Mouse (Mus musculus): ENCODE data around the gene Ahcyl1.
"Not testable (repeated sequence)": the region's sequence is repeated elsewhere in the genome, so short reads cannot be mapped to it uniquely, and the experiment has no call there.

The Ahcyl1 gene

DNA sequence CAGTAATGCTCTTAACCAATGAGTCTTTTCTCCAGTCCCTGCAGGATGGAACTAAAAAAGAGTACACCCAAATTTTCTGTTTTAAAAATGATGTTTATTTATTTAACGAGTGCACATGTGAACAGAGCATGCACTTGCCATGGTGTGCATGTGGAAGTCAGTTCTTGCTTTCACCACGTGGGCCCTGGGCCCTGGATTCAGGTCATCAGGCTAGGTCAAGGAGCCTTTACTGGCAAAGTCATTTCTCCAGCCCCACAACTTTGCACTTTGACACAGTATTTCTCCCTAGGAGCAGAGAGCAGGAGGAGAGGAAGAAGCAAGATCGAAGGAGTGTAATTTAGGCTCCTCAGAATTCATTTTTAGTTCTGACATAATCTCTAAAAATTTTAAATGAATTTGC lies 41.5 kb downstream of the Ahcyl1 start:
- no peak for DNase-seq

DNA sequence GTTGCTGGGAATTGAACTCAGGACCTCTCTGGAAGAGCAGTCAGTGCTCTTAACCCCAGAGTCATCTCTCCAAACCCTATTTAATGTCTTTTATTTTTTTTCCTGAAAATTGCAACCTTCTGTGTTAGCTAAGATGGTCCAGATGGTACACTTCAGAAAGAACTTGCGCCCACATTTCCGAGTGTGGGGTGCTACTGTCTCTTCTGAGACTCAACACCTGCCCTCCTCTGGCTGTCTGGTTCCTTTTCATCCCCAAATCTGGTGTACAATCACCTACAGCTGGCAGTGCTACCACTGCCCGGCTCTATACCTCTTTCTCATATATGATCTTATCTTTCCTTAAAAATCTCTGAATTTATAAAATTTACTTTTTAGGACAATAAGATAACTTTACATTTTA lies 43.4 kb downstream of the Ahcyl1 start:
- DNase-seq, result no peak

DNA sequence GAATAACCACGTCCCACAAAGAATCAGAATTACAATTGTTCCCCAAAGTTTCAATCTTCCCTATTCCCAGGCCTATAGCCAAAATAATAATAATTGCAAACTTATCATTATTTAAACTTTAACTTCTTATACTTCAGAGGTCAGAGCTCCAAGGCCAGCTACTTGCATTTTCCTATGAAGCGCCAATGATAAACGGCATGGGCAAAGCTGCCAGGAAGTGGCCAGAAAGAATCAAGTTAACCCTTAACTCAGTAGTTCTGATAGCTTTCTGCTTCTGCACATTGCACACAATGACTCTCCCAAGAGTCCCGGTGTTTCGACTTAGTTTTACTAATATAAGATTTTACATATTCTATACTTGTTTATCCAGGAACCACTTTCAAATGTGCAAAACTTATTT lies 46.1 kb downstream of the Ahcyl1 start:
- DNase-seq, result not testable (repeated sequence)

DNA sequence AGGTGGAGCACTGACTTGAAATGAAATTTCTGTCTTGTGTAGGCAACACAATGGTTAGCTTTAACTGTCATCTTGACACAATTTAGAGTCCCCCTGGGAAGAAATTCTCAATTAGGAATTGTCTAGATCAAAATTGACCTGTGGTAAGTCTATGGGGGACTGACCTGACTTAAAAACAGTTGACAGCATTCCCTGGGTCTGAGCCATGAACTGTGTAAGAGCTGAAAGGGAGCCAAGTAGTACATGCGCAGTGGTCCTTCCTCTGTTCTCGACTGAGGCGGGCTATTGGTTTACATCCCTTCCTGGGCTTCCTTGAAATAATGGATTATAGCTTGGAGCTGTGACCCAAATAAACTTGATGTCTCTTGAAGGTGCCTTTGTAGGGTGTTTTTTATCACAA lies 49.4 kb downstream of the Ahcyl1 start:
- DNase-seq, result no peak

DNA sequence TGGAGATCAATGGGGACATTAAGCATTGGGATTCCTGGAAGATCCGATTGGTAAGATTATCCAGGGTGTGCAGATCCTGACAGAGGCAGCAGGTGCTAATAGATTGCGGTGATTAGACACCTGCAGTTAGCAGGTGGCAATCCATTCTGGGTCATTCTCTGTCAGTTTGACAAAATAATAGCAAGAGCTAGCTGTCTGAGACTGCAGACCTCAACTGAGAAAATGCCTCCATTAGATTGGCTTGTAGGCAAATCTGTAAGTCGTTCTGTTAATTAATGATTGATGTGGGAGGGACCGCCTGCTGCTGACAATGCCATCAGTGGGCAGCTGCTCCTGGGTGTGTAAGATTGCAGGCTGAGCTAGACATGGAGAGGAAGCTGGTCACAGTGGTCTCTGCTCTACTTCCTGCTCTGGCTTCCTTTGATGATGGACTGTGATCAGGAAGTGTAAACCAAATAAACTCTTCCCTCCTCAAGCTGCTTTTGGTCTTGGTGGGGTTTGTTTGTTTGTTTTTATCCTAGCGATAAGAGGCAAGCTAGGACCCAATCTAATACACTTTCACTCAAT lies 58.7 kb downstream of the Ahcyl1 start:
- DNase-seq, result no peak

DNA sequence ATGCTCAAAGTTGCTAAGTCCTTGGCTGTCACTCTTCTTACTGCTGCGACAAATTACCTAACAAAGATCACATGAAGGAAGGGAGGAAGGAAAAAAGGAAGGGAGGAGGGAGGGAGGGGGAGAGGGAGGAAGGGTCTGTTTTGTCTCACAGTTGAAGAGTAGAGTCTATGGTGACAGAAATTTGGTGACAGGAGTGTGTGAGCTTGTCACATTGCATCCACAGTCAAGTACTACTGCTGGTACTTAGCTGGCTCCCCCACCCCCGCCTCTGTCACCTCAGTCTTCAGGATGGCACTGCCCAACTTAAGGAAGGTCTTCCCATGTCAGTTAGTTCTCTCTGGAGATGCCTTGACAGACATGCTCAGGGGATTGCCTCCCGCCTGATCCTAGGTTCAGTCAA lies 60.1 kb downstream of the Ahcyl1 start:
- DNase-seq, result no peak

DNA sequence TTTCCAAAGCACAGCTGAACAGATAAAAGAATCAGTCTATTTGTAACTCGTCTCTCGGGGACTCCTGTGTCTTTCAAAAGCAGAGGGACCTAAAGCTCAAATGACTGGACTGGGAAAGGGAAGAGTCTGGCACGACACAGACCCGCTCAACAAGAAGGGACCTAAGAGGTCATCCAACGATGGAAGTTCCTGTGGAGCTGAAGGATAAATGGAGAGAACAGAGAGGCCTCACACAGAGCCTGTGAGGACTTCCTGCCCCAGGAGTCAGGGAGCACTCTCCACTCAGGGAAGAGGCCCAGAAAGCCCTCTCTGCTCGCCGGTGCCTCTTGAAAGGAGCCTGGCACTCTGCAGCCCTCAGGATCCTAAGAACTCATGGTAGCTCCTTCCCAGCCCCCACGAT lies 60.5 kb downstream of the Ahcyl1 start:
- DNase-seq, result no peak

DNA sequence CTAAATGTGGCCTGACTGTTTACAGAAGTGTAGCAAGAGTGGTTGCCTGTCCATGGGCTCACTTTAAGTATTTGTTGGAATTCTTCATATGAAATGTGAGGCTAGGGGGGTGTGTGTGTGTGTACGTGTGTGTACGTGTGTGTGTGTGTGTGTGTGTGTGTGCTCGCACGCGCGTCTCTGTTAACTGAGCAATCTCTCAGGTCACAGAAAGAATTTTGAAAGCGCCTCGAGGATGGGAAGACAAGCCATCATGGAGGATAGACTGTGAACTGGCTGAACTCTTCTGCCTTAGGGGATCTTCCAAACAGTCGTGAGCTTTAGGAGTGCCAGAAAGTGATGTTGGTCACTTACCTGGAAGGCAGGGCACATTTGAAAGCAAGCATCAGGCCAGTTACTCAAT lies 62.5 kb downstream of the Ahcyl1 start:
- DNase-seq, result no peak

DNA sequence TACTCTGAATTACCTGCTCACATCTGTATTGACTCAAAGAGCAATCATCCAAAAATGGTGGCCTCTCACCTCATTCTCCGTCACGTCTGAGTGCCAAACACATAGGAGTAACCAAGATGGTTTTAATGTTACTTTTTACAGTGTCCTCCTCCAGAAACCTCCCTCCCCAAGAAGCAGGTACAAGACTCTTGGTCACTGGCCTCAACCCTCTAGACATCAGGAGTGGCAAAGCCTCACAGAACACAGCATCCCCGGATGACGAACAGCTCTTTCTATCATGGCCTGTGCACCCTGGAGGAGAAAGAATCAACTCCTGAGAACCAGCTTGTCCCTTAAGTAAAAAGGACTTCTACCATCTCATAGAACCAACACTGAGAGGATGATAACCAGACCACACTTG lies 63.6 kb downstream of the Ahcyl1 start:
- no peak for DNase-seq

DNA sequence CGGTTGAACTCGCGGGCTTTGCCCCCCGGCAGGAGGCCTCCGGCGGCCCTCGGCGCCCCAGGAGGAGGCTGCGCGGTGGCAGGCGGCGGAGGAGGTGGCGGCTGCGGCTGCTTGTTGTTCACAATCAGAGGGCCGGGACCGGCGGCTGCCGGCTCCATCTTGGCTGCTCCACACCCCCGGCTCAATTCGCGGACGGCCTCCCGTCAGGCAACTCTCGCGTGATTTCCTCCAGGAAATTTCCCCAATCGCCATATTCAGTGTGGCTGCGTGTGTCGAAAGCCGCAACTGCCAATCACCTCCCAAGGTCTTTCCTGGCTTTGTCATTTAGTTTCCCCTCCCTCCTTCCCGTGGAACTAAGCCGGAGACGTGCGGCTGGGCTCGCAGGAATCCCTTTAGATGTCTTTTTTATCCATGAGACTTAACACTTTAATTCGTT lies 64.8 kb downstream of the Ahcyl1 start, which contains the start of gene Strip1:
TSS of gene Strip1 (minus strand) at position 172 of the 436 bp plus-strand sequence.
- peak; percentile 78 to 86 for DNase-seq

DNA sequence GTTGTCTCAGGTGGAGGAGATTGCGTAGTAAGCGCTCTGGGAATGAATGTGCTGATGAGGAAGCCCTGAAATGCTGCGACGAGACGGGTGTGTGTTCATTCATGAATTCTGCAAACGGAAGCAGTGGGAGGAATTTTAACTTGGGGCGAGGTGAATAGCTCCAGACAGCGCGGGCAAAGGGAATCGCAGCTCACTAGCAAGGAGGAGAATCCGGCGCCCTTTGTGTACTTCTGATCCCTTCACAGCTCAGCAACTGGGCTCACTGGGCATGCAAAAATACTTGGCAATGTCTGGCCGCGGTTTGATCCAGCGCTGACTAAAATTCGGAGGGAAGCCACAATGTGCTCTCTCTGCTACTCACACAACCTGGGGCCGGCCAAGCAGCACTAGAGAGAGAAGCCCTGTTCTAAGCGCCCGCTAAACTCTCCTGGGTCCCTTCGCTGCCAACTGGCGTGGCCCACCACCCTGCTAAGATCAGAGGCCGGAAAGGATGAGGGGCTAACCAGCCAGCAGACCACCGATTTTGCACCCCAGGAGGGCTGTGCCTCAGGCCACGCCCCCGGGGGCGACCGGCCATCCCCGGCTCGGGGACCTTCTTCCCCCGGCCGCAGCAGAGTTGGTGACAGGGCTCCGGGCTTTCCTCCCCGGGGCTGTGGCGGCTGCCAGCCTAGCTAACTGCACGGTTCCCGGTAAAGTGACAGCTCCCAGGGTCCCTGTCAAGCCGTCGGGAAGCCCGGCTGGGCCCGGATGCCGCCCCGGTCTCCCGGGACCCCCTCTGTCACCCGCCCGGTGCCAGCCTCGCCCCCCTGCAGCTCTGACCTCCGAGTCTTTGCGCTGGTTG lies 65.5 kb downstream of the Ahcyl1 start, which contains the start of gene Gm10961:
TSS of gene Gm10961 (plus strand) at position 641 of the 841 bp plus-strand sequence.
- no peak for DNase-seq

DNA sequence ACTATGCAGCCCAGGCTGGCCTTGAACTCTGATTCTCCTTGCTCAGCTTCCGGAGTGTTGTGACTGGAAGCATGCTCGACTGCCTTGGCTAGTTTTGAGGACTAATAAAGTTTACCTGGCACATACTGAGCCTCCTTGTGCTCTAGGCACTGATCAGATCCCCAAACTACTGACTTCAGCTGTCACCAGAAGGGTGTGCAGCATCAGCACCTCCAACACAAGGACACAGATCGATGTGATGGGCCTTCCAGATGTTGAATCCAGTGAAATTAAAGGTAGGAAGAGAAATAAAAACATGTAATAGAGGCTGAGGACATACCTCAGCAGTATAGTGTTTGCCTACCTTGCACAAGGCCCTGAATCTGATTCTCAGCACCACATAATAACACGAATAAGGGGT lies 66.9 kb downstream of the Ahcyl1 start:
- DNase-seq, result no peak

DNA sequence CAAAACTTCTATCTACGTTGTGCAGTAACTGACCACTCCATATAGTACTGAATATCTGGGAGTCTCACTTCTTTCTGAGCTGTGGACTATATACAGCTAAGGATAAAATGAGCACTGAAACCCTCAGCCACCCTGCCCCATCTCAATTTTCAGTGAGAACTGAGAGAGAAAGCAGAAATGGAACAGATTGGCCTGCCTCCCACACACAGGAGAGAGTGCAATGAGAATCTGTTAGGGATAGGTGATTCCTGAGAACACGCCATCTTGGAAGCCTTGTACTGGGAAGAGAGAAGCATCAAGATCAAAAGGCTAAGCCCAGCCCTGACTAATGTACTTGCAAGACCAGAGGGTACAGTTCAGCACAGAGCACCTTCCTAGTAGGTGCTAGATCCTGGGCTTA lies 67.8 kb downstream of the Ahcyl1 start:
- no peak for DNase-seq

DNA sequence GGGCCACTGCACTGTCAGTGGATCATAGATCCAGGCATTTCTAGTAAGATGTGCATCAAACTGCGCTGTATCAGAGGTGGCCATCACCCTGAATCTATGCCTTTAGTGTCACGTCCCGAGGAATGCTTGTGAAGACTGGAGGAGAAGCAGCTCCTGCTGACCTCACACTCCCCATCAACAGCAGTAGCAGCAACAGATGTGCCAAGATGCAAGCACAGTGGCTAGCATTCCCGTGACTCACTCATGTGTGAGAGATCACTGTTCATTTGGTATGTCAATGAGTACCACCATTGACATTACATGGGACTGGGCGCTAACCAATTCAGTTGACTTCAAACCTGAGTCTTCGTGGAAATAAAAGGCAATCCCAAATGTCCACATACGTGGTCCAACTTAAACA lies 68.7 kb downstream of the Ahcyl1 start:
- DNase-seq, result no peak

DNA sequence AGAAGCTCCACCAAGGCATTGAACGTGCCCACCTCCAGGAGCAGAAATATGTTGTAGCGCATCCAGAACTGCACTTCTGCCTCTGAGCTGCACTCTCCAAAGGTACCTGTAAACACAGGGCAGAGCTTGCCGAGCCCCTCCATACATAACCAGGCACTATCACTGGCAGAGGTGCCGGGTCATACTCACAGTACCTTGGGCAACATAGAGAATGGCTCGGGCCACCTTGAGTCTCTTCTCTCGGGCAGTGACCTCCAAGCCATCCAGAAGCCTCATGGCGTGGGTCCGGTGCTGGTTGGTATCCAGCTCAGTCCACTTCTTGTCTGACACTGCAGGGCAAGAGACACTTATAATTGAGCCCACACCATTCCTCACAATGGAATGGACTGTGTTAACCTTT lies 69.6 kb downstream of the Ahcyl1 start:
- DNase-seq, result no peak

DNA sequence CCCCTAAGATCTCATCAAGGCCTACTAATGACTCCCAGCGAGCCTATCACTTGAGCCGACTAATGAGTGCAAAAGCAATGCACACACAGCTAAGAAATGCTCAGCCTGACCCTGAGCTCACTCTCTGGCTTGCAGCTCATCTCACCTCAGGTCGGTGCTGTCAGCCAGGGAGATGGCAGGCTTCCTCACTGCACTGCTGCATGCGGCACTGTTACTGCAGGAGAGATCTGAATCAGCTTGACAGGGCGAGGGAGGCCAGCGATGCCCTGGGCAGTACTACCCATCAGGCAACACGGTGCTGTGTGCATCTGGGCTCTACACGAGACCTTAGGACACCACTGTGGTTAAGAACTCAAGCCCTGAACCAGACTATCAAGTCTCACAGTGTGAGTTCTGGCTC lies 70.8 kb downstream of the Ahcyl1 start:
- DNase-seq, result no peak

DNA sequence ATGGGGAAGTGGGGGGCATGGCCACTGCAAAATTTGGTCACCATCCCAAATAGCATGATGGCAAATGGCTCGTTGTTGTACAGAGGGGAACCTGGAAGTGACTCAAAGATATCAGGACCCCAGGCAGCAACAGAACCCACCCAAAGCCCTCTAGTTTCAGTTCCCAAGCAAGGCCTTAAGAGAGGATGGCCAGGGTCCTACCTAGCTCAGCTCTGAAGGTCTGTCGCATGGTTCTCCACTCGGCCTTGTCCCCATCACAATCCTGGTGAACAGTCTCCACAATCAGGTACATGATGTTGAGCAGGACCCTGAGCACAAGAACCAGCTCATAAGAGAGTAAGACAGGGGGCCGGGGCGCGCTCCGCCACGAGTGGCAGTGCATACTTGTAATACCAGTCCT lies 71.9 kb downstream of the Ahcyl1 start:
- no peak for DNase-seq

DNA sequence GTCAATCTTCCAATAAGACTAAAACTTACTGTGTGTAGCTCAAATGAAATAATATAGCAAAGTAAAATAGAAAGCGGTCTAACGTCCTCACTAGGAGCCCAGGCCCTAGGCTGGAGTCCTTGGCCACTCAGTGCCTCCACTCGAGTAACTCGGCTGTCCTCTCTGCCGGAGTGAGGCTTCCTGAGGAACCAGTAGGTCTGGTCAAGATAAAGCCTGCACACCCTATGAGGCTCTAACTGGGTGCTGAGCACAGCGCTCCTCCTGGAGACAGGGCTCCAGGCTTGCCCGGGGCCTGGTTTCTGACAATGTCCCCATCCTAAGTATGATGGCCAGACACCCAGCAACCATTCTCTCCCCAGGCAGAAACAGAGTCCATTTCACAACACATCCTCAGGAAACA lies 73.8 kb downstream of the Ahcyl1 start:
- DNase-seq, result peak in 1 of 2 experiments; percentile 0

DNA sequence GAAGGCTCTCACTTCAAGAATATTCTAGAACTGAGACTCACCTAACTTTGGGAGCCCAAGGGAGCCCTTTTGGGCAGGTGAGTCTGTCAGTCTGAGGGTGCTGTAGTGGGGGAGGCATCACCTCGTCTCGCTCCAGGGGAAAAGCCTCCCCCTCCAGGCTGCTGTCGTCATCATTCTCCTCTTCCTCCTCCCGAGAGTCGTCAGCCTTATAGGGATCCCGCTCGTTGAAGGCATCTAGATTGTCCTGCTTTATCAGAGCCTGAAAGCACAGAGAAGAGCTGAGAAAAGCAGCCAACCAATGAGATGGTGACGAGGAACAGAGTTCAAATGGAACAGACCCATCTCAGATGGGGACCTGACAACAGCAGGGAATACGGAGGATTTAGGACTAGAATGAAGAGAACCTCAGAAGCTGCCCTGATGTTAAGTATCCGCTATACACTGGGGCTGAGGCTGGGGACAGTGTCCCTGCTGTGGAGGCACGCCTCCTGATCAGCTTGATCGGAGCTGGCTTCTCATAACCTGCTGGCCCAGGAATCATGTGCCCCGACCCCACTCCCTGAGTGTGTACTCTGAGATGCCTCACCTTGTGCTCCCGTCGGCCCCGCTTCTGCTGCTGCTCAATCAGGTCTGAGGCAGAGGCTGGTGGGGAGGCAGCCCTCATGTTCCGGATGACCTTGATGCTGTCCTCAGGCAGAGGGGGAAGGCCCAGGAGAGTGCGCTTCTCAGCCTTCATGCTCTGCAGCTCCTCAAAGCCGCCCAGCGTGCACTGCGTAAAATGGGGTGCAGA lies 74.9 kb downstream of the Ahcyl1 start:
- peak in 1 of 2 experiments; percentile 0 for DNase-seq

DNA sequence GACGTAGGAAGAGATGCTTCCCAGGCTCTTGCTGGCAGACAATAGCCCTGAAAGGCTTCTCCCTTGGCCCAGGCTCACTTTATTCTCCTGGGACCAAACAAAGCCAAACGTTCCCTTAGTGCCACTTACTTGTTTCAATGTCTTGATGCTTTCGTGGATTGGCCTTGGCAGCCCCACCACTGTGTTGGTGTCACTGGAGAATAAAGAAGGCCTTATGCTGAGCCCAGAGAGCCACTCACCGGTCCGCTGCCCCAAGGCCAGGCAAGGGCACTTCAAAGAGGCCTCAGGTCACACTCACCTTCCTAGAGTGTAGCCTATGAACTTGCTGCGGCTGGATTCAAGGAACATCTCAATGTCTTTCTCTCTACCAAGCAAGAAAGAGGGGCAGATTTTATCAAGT lies 76.4 kb downstream of the Ahcyl1 start:
- DNase-seq, result no peak

DNA sequence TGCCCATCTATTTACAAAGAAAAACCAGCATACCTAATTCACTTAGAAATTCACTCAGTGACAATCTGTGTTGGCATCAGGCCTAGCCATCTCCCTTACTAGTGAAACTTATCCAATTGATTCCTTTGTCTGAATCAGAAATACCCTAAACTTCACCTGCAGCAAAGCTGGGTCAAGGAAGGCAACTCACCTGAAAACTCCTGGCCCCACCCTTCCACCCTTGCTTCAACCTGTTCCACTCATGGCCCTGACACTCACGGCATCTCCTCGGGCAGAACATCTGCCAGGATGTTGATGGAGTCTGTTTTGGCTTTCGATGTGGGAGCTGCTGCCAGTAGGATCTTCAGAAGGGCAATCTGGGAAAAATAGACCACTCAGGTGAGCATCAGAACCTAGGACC lies 78.6 kb downstream of the Ahcyl1 start:
- DNase-seq, result no peak

Measured in spleen, adult 18-20 months (tissue).